Mouse (Mus musculus) left cerebral cortex, adult 2 months (tissue): Measurements from ENCODE around the gene Dmtf1. TPM values are rescaled to one million over a fixed set of nuclear protein-coding genes. Genes with fewer than 3 reads are reported as not detected.

ENCODE experiments used
- DNase-seq, 2 experiments: peaks; one replicate each; pipeline ENCODE4 v3.0.0; 2021 to 2022; ENCODE audit warnings: low spot score in 2 of 2, mixed read lengths in 1 of 2; ENCODE audit errors: extremely low spot score in 1 of 2
- H3K27ac ChIP-seq: fragments of 200-600 bp; 2 replicates; pipeline ENCODE4 v1.8.1; 2022
- H3K4me3 ChIP-seq: fragments of 200-600 bp; 2 replicates; pipeline ENCODE4 v1.8.1; 2022
- CTCF ChIP-seq: fragments of 200-600 bp; IDR thresholded peaks from 2 replicates; pipeline ENCODE4 v1.8.1; 2022; ENCODE audit warnings: antibody characterized with exemption, mild to moderate bottlenecking, moderate library complexity
- intact Hi-C: fragments of 180-260 bp; cut with DNase I; formaldehyde crosslinking; loops from one replicate; pipeline ENCODE4 v1.15.1; 2025
- total RNA-seq, 2 experiments: library from RNA; stranded (reverse); gene quantifications; 2 replicates each; pipeline ENCODE4 v1.2.3; 2021

Dmtf1 gene
- total RNA-seq, 2 experiments from 2014 or later: 57.2 to 60.4 TPM

GRCm38 (mm10) chr5:9149273-9149850 is 12.2 kb downstream of the Dmtf1 start:
- TF ChIP-seq CTCF: no peak
- no peak overlapping the region for H3K4me3 ChIP-seq
- DNase-seq: no peak
- H3K27ac ChIP-seq: peak overlapping the region; percentile 24; the same call in 1 of the 2 replicates
- intact Hi-C loops: no loop called here

- no peak for DNase-seq
- intact Hi-C loops: no loop called here
- H3K27ac ChIP-seq: no peak overlapping the region
- no peak for TF ChIP-seq CTCF
- no peak overlapping the region for H3K4me3 ChIP-seq
These were observed 19.2 kb downstream of the Dmtf1 start for GRCm38 (mm10) chr5:9142376-9142775.

DNA sequence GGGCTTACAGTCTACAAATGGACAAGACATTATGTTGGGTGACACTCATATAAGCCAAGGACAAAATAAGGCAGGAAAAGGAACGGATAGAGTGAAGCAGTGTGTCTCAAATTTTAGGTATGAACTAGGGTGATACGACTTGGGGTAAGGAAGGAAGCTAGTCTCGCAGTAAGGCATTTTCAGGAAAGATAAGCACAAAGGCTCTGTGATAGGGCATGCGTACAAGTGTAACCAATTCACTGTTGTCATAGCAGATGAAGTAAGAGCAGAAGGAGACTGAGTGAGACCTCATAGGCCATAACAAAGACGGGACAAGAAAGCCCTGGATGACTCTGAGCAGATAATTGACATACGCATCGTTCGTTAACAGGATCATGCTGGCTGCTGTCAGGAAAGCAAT is 20.9 kb downstream of the Dmtf1 start:
- no peak for TF ChIP-seq CTCF
- Histone ChIP-seq H3K4me3 (no peak overlapping the region), H3K27ac (no peak overlapping the region)
- DNase-seq: no peak
- intact Hi-C loops: no loop called here

DNA sequence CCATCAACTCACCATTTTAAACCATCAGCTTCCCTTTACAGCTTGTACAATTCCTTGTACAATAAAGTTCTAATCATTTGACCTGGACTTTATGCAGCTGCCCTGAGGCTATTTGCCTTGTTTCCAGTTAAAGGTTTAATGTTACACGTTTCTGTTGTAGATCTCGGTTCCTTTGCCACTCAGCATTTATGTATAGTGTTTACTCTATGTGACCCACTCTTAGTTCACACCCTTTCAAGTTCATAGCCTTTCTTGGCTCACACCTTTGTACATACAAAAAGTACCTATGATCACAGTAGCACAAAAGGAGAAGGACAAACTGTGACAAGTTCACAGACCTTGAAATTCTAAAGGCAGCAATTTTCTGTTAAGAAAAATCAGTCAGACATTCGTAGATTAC is 26.0 kb downstream of the Dmtf1 start:
- Histone ChIP-seq H3K4me3 (no peak overlapping the region), H3K27ac (no peak overlapping the region)
- intact Hi-C loops: no loop called here
- DNase-seq: no peak
- no peak for TF ChIP-seq CTCF

DNA sequence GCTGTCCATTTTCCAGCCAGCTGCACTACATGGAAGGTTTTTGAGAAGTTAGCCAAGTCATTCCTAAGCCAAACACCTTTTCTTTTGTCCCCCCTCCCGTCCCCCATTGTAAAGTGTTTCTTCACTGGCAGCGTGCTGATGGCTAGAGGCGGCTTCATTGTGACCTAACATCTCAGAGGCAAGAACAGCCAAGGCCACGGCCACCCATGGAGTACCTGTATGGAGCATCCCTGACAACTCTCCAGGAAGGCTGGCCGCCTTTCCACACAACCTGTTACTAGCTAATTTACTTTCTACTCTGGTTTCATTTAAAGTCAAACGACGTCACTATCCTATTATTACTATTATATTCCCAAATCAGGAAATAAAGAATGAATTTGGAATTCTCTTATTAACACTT is 29.8 kb downstream of the Dmtf1 start:
- Histone ChIP-seq H3K27ac (no peak overlapping the region), H3K4me3 (no peak overlapping the region)
- no peak for TF ChIP-seq CTCF
- intact Hi-C loops: no loop called here
- DNase-seq: no peak

DNA sequence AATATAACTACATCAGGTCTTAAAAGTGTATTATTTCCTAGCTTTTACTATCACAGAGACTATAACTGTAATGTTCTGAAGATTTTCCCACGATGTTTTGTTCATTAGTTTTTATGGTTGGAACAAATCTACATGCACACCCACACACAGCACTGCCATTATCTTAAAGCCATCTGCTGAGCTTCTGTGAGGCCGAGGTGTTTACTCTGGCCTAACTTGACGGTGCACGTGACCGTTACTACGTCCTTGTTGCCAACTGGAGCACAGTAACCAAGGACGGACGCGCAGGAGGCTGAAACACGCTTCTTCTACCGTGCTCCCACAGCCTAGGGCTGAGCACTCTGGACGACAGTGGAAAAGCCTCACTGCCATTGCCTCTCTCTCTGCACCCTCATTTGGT is 33.0 kb downstream of the Dmtf1 start:
- TF ChIP-seq CTCF: no peak
- DNase-seq: peak in 1 of 2 experiments; percentile 32
- H3K27ac ChIP-seq: no peak overlapping the region
- no peak overlapping the region for H3K4me3 ChIP-seq
- intact Hi-C loops: no loop called here

DNA sequence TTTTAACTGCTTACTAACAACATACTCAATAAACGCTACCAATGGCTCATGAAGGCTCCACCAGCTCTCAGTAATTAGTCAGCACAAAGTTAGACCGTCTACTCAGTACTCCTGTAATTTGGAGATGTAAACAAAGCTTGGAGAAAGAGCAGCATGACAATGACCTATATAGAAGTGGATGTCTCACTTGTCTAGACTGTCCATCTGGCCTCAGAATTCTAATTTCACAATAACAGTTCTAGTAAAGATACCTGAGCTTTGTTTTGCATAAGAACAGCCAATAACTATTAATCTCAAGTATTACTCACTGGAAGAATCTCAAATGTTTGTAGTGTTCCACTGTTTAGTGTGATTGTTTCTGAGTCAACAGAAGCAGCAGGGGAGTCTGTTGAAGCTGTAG is 37.4 kb downstream of the Dmtf1 start:
- Histone ChIP-seq H3K4me3 (no peak overlapping the region), H3K27ac (no peak overlapping the region)
- DNase-seq: no peak
- no peak for TF ChIP-seq CTCF
- intact Hi-C loops: no loop called here

GRCm38 (mm10) chr5:9114162-9114561 is 47.4 kb downstream of the Dmtf1 start:
- intact Hi-C loops: loop anchor here (5.0 kb wide), 1 partner anchor 177 kb away; no protein-coding TSS in a partner anchor
- no peak overlapping the region for H3K27ac ChIP-seq
- H3K4me3 ChIP-seq: no peak overlapping the region
- DNase-seq: peak in 1 of 2 experiments; percentile 2
- no peak for TF ChIP-seq CTCF

- peak; percentile 41 to 54 for DNase-seq
- peak; percentile 81 for TF ChIP-seq CTCF
- intact Hi-C loops: loop anchor here (1.0 to 5.0 kb wide), 2 partner anchors 38 to 174 kb away; no protein-coding TSS in a partner anchor
- Histone ChIP-seq H3K4me3 (no peak overlapping the region), H3K27ac (no peak overlapping the region)
These were observed 49.8 kb downstream of the Dmtf1 start for GRCm38 (mm10) chr5:9111759-9112158.

DNA sequence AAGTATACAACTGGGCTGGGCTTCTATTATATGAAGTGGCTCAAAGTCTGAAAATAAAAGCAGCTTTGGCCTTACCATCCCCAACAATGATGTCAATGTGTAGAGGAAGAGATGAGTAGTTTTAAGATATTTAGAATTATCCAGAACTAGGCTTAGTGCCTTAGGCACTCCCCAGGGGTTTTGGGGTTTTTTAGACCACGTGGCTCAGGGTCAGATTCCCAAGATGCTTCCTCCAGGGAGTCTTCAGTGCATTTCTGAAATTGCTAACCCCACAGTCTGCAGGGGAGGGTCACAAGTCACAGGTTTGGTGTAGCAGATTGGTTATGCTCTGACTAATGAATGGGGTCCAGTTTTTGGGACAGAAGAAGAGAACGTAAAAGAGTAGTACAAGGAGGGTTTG is 50.3 kb downstream of the Dmtf1 start:
- Histone ChIP-seq H3K4me3 (no peak overlapping the region), H3K27ac (no peak overlapping the region)
- no peak for DNase-seq
- intact Hi-C loops: loop anchor here (5.0 kb wide), 1 partner anchor 174 kb away; no protein-coding TSS in a partner anchor
- no peak for TF ChIP-seq CTCF

- Histone ChIP-seq H3K4me3 (no peak overlapping the region), H3K27ac (no peak overlapping the region)
- intact Hi-C loops: no loop called here
- DNase-seq: no peak
- peak; percentile 16 for TF ChIP-seq CTCF
These were observed 52.0 kb downstream of the Dmtf1 start for GRCm38 (mm10) chr5:9109582-9109981.

DNA sequence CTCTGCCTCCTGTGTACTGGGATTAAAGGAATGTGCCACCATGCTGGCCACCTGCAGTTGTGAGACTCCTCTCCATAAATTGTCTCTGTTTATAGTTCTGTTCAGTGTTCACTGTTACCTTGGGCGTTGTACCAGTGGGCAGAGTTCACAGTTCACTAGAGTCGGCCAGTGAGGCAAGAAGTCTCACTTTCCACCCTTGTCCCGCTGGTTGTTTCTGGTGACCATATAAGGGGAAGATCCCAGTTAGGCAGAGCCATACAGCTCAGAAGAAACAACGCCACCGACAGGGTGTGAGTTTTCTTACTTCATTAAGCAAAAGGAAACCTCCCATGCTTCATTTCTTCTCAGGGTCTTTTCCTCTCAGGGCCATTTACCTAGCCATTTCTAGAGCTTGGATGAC is 53.1 kb downstream of the Dmtf1 start:
- intact Hi-C loops: no loop called here
- TF ChIP-seq CTCF: no peak

More for the DNA sequence above, 53.1 kb downstream of the Dmtf1 start:
- peak in 1 of 2 experiments; percentile 1 for DNase-seq
- H3K27ac ChIP-seq: no peak overlapping the region
- no peak overlapping the region for H3K4me3 ChIP-seq
